Mouse (Mus musculus) lung, adult 2 months (tissue): Measurements from ENCODE around the gene Lmna. TPM values are rescaled to one million over a fixed set of nuclear protein-coding genes. Genes with fewer than 3 reads are reported as not detected.

Source experiments
- DNase-seq: peaks from one replicate; pipeline ENCODE4 v3.0.0; 2022
- H3K4me1 ChIP-seq: fragments of 200-500 bp; 2 replicates; pipeline ENCODE4 v1.6.1; 2011; ENCODE audit warnings: low read length; ENCODE audit not compliant: control insufficient read depth, insufficient read depth
- H3K4me3 ChIP-seq: fragments of 200-500 bp; replicated peaks from 2 replicates; pipeline ENCODE3; 2011; ENCODE audit warnings: low read depth, mild to moderate bottlenecking, control low read depth, low read length; ENCODE audit errors: extremely low read depth
- CTCF ChIP-seq: fragments of 200-500 bp; IDR thresholded peaks from 2 replicates; pipeline ENCODE4 v1.5.1; 2011; ENCODE audit warnings: mild to moderate bottlenecking, low read length, control low read depth; ENCODE audit not compliant: insufficient read depth
- POLR2A ChIP-seq: fragments of 200-500 bp; IDR thresholded peaks from 2 replicates; pipeline ENCODE4 v1.6.1; 2011; ENCODE audit warnings: low read depth, mild to moderate bottlenecking, control low read depth, low read length, borderline replicate concordance; ENCODE audit errors: extremely low read depth
- WGBS: fragments of 180-500 bp; shearing (Covaris S2); methylation state at CpG from one replicate; pipeline ENCODE4 v1.1.7; 2018; 5-methylcytosine and 5-hydroxymethylcytosine counted together
- polyA plus RNA-seq: library from polyadenylated mRNA; depleted of rRNA; stranded (reverse); fragments of >200 nt; gene quantifications from 2 replicates; pipeline ENCODE4 v1.2.3, GENCODE M21; 2012

Lmna gene
- polyA plus RNA-seq, 1 experiment, result 302 TPM

DNA sequence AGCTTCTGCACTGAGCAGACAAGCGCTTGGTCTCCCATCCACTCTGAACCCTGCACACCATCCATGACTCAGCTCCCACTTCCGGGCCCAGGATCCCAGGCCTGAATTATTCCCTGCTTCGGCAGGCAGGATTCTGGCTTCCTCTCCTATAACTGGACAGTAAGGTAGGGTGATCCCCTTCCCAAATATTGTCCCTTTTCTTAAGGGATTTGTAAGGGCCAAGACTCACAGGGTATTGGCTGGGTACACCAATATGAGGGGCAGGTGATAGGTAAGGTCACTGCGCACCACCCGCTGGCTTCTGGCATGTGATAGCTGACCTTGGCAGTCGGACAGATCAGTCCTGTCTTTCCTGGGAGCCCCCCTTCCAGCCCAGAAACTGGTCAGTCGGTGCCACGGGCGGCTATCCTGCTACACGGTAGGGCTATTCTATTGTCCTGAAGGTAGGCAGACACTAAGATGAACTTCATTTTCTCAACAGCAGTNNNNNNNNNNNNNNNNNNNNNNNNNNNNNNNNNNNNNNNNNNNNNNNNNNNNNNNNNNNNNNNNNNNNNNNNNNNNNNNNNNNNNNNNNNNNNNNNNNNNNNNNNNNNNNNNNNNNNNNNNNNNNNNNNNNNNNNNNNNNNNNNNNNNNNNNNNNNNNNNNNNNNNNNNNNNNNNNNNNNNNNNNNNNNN, 13.9 kb downstream of the Lmna start:
- whole genome bisulfite sequencing, result 59% methylated on average over 10 of the region's 10 CpGs
- peaks cover 35% of the 10 kb centered on the region for H3K4me1 ChIP-seq
- no peak overlapping the region for H3K4me3 ChIP-seq
- TF ChIP-seq CTCF (no peak), POLR2A (no peak)
- DNase-seq, result no peak

DNA sequence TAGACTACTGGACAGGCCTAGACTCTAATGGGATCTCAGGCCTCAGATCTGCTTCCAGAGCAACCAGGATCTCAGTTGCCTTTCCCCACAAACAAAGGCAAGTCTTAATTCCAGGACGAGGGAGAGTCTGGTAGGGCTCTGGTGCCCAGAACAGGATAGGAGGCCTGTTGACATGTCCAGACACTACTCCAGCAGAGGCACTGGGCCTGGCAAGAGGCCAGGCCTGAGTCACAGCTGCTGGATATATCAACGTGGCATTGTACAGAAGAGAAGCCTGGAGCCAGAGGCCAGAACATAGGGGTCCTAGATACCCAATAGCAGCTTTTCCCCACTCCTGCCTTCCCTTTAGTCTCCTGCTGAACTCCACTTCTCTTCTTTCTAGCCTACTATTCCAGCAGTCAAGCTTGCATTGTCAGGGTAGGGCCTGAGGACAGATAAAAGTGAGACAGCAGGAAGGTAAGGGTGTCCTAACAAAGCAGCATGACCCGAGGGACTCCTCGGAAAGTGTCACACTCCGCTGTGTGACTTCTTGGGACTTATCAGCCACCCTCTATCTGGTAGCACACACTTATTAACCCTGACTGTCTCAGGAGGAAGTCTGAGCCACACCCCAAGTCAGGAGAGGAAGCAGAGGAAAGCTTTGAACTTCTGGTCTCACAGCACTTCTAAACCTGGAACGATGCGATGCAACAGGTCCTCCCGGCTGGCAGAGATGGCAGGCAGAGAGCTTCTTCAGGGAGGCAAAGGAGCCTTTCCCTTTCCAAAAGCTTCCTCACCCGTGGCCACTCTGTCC, 14.7 kb downstream of the Lmna start:
- 21% methylated on average over 9 of the region's 9 CpGs for WGBS
- TF ChIP-seq CTCF, result no peak
- DNase-seq, result peak; percentile 60
- H3K4me1 ChIP-seq, result peaks cover 34% of the 10 kb centered on the region
- no peak overlapping the region for H3K4me3 ChIP-seq

DNA sequence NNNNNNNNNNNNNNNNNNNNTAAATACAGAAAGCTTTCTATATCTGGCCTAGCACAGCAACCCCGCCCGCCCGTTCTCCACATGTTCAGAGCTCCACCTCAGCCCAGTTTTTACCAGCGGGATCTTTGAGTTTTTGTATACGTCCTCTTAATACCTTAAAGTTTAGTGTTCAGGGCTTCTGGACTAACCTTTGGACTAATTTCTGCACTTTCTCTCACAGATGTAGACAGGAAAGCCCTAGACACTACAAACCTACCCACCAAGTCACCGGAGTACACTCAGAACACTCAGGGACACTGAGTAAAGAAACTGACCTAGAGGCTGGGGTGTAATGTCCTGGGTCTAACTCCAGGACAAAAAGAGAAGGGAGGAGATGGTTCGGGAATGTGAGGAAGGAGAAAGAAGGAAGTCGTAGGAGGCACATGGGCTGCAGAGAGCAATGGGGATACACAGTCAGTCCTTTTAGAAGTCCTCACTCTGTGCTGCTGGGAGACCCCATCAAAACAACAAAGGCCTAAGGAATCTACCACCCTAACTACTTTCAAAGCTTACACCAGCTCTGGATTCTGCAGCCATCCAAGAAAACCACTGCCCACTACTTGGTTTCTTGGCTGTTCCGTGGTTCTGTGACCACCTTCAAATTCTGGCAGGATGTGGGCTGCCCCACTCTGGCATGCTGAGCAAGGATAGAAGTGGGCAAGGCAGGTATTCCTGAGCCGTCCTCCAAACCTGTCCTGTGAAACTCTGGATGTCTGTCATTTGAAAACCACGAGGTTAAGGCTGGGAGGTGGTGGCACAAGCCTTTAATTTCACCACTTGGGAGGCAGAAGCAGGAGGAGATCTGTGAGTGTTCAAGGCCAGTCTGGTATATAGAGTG, 15.8 kb downstream of the Lmna start:
- H3K4me1 ChIP-seq, result peaks cover 36% of the 10 kb centered on the region
- no peak for DNase-seq
- 37% methylated on average over 11 of the region's 11 CpGs for WGBS
- H3K4me3 ChIP-seq, result no peak overlapping the region
- TF ChIP-seq POLR2A (no peak), CTCF (no peak)

DNA sequence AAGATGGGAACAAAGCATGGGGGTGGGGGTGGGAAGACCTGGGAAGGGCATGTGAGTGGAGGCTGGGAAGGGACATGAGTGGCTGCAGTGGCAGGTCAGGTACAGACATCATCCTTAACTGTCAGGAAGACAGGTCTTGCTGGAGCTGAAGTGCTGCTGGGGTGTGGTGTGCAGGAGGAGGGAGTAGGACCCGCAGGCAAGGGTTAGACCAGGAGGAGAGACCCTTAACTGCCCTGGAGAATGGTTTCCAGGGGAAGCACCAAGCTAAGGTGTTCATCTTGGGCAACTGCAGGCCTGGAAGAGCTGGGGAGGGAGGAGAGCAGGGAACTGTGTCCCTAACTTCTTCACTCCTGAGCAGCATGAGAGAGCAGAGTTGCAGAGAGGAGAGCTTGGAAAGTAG, 22.4 kb downstream of the Lmna start:
- H3K4me3 ChIP-seq, result no peak overlapping the region
- peaks cover 10% of the 10 kb centered on the region for H3K4me1 ChIP-seq
- no peak for DNase-seq
- TF ChIP-seq POLR2A (no peak), CTCF (no peak)
- WGBS, result 90% methylated on average over 1 of the region's 1 CpGs

DNA sequence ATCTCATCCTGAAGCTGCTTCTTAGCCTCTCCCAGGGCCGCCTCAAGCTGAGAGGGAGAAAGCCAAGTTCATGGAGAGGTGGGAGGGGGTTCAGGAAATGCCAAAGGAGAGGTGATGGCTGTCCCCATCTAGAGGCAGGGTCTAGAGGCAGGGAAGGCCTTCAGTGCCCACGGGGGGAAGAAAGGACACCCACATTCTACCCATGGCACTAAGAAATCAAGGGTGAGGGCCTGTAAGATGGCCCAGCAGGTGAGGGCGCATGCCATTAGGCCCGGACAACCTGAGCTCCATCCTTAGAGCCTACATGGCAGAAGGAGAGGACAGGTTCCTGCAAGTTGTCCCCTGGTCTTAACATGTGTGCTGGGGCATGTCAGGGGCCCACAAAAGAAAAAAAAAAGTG, 22.9 kb downstream of the Lmna start:
- no peak for TF ChIP-seq POLR2A
- no peak for TF ChIP-seq CTCF
- H3K4me1 ChIP-seq, result peaks cover 9% of the 10 kb centered on the region
- WGBS, result 87% methylated on average over 4 of the region's 4 CpGs
- H3K4me3 ChIP-seq, result no peak overlapping the region
- DNase-seq, result no peak

DNA sequence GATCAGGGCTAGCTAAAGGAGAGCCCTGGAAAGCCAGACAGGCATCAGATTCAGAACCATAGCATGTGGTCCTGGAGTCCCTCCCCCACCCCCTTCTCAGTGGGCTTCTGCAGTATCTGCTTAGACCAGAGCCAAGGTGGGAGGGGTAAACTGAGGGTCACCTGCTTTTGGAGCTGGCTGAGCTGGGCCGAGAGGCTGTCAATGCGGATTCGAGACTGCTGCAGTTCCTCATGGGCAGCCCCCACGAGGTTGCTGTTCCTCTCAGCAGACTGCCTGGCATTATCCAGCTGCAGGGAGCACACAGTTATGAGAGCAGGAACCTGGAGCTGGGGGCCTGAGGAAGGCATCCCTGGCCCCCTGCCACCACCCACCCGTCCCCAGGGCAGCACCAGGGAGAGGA, 23.7 kb downstream of the Lmna start:
- TF ChIP-seq POLR2A, result no peak
- TF ChIP-seq CTCF, result no peak
- Histone ChIP-seq H3K4me1 (peaks cover 9% of the 10 kb centered on the region), H3K4me3 (no peak overlapping the region)
- DNase-seq, result no peak
- 83% methylated on average over 5 of the region's 5 CpGs for WGBS

DNA sequence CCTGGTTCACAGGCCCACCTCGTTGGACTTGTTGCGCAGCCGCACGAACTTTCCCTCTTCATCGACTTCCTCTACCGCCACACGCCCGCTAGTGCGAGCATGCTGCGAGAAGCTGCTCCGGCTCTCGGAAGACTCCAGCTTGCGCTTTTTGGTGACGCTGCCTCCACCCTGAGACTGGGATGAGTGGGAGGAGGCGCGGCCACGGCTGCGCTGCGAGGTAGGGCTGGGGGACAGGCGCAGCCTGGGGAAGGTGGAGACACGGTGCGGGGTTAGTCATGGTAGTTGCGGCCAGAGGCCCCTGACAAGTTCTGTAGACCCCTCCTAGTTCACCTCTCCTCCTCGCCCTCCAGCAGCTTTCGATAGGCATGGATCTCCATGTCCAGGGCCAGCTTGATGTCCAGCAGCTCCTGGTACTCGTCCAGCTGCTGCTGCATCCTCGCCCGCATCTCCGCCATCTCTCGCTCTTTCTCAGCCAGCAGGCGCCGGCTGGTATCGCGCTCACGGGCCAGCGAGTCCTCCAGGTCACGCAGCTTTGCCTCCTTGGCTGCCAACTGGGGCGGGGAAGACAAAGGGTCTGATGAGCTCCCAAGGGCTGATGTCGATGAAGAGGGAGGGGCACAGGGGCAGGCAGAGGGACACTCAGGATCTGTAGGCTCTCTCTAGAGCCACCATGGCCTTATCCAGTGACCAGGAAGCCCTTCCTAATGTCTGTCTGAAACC, 25.0 kb downstream of the Lmna start:
- TF ChIP-seq POLR2A (no peak), CTCF (no peak)
- 68% methylated on average over 39 of the region's 39 CpGs for WGBS
- no peak for DNase-seq
- Histone ChIP-seq H3K4me1 (peaks cover 5% of the 10 kb centered on the region), H3K4me3 (no peak overlapping the region)

DNA sequence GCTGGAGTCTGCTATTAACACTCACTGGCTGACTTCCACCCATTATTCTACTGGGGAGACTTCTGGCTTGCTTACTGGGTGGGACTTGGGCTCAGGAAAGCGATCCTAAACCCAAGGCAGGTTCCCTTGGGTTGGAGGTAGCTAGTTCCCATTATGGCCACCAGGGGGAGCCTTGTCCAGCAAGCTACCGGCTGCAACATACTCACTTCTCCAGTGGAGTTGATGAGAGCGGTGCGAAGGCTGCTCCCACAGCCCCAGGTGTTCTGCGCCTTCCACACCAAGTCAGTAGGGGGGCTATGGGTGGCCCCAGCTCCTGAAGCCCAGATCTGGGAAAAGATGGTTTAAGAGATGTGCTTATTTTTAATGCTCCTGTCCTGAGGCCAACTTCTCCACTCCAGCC, 26.1 kb downstream of the Lmna start:
- H3K4me3 ChIP-seq, result no peak overlapping the region
- 8% methylated on average over 5 of the region's 5 CpGs for WGBS
- peaks cover 2% of the 10 kb centered on the region for H3K4me1 ChIP-seq
- peak; percentile 74 for DNase-seq
- TF ChIP-seq CTCF (peak; percentile 93), POLR2A (no peak)

DNA sequence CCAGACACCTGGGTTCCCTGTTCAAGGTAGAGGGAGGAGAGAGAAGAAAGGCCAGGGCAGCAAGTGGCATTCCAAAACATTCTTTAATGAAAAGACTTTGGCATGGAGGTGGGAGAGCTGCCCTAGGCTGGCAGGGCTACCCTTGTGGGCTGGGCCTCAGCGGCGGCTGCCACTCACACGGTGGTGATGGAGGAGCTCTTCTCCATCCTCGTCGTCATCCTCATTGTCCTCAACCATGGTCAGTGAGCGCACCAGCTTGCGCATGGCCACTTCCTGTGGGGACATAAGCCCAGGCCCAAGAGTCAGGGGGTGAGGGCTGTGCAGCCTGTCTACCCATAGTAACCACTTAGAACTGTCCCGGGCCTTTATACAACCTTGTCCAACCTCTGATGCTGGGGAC, 26.6 kb downstream of the Lmna start:
- no peak for TF ChIP-seq CTCF
- no peak for TF ChIP-seq POLR2A
- no peak for DNase-seq
- H3K4me3 ChIP-seq, result no peak overlapping the region
- WGBS, result 65% methylated on average over 8 of the region's 8 CpGs
- no peaks in the 10 kb centered on the region for H3K4me1 ChIP-seq
